Mouse (Mus musculus): ENCODE results near the gene Zfp212. TPM values are rescaled to one million over a fixed set of nuclear protein-coding genes. Genes with fewer than 3 reads are reported as not detected.
A peak's percentile ranks its signal among the peaks of the same experiment; 100 is the strongest.

Gene Zfp212
- polyA plus RNA-seq, 1 experiment from 2014 or later = 14.0 TPM

DNA sequence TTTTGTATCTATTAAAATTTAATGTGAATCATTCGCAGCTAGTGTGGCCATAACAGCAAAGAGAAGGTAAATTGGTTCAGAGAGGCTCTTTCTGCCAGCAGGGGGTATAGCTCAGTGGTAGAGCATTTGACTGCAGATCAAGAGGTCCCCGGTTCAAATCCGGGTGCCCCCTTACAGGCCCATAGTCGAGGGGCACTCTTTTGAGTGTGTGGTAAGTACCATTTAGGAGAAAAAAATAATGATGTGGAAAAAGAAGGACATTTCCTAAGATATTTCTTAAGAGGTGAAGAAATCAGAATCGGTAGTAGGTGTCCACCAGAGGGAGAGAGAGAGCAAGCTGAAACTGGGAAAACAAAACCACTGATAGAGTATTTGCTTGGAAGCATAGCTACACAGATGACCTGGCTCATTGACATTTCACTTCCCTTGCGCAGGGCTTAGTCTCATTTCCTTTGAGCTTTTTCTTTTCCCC lies 58.7 kb downstream of the Zfp212 start:
- H3K27me3 ChIP-seq (ENCODE audit: control insufficient read depth, insufficient read depth, low read length) = no peaks in the 10 kb centered on the region
- H3K4me2 ChIP-seq (ENCODE audit: low read depth, low read length) = no peak overlapping the region
- H3K4me1 ChIP-seq (ENCODE audit: control insufficient read depth, insufficient read depth, low read length) = no peaks in the 10 kb centered on the region
- ATAC-seq (replicated peaks; ENCODE audit: insufficient number of reproducible peaks, low FRiP score, low TSS enrichment, low read depth) (0 out of 2 replicates have a peak, but pooled peaks have one; percentile 67), DNase-seq (ENCODE audit: low spot score) (peak; percentile 64)
- no peak overlapping the region for H3K9ac ChIP-seq (replicated peaks; ENCODE audit: low read length)
- WGBS = 17% methylated on average over 6 of the region's 6 CpGs
- no peak overlapping the region for H3K4me3 ChIP-seq (ENCODE audit: low read depth, low read length)
- H3K36me3 ChIP-seq (replicated peaks; ENCODE audit: control insufficient read depth, insufficient read depth, low read depth, low read length) = no peaks in the 10 kb centered on the region
- H3K9me3 ChIP-seq (replicated peaks; ENCODE audit: control insufficient read depth, low read length) = no peaks in the 10 kb centered on the region
- H3K27ac ChIP-seq (replicated peaks; ENCODE audit: low read depth, low read length) = no peak overlapping the region

Other genes starting within 250 kb of the Zfp212 start
- 324 and 338 TPM in 2 replicates for gene Pdia4, start 107.0 kb upstream of the Zfp212 start, polyA plus RNA-seq (2014; fragmentation: Nextera tagmentation; extraction: Ambion mirVana)
- 5.5 and 5.9 TPM in 2 replicates for gene Zfp786, start 89.6 kb upstream of the Zfp212 start, polyA plus RNA-seq (2014; fragmentation: Nextera tagmentation; extraction: Ambion mirVana)
- 6.4 and 6.5 TPM in 2 replicates for gene Zfp398, start 84.8 kb upstream of the Zfp212 start, polyA plus RNA-seq (2014; fragmentation: Nextera tagmentation; extraction: Ambion mirVana)
- gene Zfp282, start 43.3 kb upstream of the Zfp212 start, polyA plus RNA-seq (2014; fragmentation: Nextera tagmentation; extraction: Ambion mirVana) = 12.2 and 12.3 TPM in 2 replicates
- 7.2 and 8.0 TPM in 2 replicates for gene Zfp956, start 32.9 kb downstream of the Zfp212 start, polyA plus RNA-seq (2014; fragmentation: Nextera tagmentation; extraction: Ambion mirVana)
- gene Zfp777, start 128.4 kb downstream of the Zfp212 start, polyA plus RNA-seq (2014; fragmentation: Nextera tagmentation; extraction: Ambion mirVana) = 7.7 and 7.8 TPM in 2 replicates
- gene Zfp746, start 166.1 kb downstream of the Zfp212 start, polyA plus RNA-seq (2014; fragmentation: Nextera tagmentation; extraction: Ambion mirVana) = 21.3 and 25.6 TPM in 2 replicates